Mouse (Mus musculus): ENCODE results near the gene Tank.

Tank gene

DNA sequence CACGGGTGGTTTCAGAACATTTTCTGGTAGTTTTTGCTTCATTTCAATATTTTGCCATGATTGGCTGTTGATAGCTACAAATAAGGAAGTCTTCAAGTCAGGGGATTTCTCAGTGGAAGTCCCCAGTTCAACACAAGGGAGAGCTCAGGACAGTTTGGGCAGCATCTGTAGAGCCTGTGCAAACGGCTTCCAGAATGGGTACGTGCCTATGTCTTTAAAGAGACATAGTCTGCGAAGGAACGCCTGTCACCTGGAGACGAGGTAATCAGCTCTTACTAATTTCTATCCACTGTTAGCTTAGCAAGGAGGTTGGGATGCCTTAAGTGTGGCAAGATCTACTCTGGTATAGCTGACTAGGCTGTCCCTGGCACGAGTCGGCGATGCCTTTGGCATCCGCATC is at the start of gene Tank:
TSS of gene Tank (plus strand) at position 153 of the 400 bp plus-strand sequence.
- DNase-seq (ENCODE audit: extremely low read depth, low read depth, low spot score) = no peak

DNA sequence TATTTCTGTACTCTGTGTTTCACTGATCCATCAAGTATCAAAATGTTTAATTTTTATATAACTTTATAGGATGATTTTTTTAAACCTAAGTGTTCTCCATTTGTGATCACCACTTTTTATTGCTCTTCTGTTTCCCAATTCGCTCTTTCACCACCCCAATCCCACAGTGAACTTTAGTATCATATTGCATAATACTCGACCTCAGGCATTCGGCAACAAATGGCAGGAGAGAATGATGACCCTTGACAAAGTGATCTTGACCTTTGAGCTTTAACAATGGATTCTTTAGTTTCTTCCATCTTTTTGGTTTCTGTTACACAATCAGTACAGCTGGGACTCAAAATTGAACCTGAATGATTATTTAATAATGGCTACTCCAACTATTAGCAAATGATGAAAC is 46.1 kb upstream of the Tank start:
- DNase-seq (ENCODE audit: extremely low read depth, low read depth, low spot score) = peak; percentile 64

DNA sequence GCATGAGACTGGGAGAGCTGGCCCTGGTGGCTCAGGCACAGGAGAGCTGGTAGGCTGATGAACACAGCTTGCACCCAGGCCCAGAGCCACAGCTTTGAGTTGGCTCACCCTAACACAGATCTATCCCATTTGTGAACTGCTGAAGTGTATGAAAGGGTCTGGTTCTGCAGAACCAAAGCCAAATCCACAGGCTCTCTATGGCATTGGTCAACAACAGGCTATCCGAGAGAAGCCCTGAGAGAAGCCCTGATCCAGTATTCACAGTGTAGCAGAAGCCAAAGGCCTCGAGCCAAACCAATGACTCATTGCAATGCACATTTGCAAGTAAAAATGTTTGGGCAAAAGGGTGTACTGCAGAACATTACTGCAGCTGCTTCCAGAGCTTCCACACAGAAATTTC is 45.3 kb upstream of the Tank start:
- peak; percentile 80 for DNase-seq (ENCODE audit: extremely low read depth, low read depth, low spot score)

DNA sequence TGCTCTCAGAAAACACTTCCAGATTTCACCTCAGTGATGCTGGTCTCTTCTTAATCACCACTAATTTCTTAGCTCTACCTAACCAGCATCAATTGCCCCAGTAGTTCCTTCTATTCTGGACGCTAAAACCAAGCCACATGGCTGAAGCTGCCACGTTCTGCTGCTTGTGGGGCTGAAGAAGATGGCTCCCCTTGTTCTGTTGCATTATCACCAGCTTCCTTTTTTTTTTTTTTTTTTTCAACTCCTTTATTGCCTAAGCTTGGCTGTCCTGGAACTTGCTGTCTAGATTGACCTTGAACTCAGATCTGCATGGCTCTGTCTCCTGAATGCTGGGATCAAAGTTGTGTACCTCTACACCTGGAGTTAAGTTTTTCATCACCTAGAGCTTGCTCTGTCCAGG is 41.5 kb upstream of the Tank start:
- no peak for DNase-seq (ENCODE audit: extremely low read depth, low read depth, low spot score)

DNA sequence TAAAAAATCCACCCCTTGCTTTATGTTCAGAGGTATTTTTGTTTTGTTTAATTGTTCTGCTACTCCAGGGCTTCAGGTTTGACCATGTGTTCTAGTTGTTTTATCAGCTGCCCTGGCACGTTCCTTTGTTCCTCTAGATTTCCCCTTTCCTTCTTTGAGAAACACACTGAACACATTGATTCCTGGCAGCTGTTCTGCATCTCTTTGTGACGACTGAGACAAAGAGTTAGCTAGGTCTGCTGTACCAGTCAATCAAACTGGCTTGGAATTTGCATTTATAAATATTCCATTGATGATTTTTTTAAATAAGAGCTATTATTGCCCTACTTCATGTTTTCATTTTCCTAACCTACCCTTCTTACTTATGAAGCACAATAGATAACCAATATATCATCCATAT is 39.0 kb upstream of the Tank start:
- no peak for DNase-seq (ENCODE audit: extremely low read depth, low read depth, low spot score)

DNA sequence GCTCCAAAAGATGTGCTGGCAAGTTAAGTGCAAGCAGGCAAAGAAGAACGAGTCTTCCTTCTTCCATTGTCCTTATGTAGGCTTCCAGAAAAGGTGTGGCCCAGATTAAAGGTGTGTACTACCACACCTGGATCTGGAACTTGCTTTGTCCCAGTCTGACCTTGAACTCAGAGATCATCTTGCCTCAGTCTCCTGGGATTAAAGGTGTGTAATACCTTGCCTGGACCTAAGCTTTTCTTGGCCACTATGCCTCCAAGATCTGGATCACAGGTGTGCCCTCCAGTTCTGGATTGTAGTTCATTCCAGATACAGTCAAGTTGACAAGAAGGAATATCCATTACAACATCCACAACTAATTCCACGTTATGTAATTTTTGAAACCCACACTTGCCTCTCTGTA is 36.0 kb upstream of the Tank start:
- DNase-seq (ENCODE audit: extremely low read depth, low read depth, low spot score) = peak; percentile 95

DNA sequence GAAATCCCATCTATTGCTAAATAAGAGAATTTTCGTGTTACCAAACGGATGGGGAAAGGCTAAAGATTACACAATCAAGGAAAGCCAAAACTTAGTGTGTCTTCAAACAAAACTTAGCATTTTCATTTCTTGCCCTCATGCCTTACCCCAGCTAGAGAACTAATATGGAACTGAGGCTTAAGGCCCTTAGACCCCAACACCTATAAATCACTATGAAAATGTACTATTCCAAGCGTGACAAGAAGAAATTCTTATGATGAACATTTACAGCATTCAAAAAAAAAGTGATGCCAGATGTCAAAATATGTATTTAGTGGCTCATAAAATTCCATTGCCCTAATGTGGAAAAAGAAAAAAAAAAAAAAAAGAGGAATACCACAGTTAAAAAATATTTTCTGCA is 32.7 kb upstream of the Tank start:
- no peak for DNase-seq (ENCODE audit: extremely low read depth, low read depth, low spot score)

DNA sequence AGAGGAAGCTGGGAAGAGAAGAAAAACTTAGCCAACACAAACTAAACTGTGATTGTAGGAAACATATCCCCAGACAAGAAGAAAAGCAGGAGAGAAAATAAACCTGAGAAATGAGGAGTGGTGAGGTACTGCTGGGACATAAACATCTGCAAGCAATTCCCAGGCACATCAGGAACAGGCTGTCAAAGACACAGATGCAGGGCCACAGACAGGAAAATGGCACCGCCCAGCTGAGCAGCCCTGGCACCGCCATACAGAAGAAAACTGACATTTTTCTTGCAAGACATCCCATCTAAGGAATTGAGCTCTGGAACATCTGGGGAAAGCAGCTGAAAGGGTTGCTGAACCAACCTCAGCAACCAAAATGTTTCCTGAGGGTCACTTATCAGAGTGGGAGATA is 30.4 kb upstream of the Tank start:
- DNase-seq (ENCODE audit: extremely low read depth, low read depth, low spot score) = no peak

DNA sequence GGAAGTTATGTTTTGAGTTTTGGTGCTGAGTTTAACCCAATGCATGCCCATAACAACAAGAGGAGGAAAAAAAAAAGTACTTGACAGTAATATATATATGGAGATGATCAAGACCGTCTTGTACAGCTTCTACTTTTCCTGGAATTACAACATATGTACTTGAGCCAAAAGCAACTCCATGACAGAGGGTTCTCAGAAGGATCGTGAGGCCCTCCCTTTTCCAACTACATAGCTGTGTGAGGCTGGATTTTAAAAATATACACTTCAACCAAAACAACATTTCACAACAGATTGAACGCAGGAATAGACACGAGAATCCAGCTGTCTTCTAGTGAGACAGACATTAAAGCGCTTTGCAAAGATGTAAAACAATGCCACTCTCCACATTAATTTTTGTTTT is 26.7 kb upstream of the Tank start:
- DNase-seq (ENCODE audit: extremely low read depth, low read depth, low spot score) = no peak

DNA sequence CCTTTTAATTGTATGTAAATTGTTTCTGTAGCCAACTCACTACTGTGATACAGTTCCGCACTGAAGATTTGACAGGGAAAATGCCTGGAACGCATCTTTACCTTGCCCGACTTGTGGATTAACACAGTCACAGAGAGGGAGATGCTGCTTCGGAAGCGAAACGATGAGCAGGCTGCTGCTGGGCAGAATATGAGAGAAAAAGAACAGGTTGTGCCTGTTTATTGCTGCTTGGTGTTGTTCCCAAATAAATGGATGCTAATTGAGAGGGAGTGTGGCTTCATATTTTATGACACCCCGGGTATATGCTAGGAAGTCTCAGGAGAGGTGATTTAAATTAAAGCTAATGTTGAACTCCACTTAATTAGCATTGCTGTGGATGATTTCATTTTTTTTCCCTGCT is 23.0 kb upstream of the Tank start:
- no peak for DNase-seq (ENCODE audit: extremely low read depth, low read depth, low spot score)

DNA sequence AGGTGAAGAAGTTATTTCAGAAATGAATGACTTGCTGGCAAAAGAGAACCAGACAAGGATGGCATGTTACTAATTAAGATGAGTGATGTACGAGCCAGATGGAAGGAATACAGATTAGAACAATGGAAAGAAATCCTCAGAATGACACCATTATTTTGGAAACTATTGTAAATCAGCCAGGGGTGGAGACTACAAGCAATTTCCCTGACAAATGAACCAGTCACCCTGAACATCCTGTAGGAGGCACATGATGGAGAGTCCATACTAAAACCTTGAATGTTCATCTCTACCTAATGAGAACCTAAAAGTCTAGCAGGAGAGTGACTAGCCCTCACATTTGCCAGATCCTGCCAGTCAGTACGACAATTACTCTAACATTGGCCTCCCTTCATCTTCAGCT is 22.6 kb upstream of the Tank start:
- no peak for DNase-seq (ENCODE audit: extremely low read depth, low read depth, low spot score)

DNA sequence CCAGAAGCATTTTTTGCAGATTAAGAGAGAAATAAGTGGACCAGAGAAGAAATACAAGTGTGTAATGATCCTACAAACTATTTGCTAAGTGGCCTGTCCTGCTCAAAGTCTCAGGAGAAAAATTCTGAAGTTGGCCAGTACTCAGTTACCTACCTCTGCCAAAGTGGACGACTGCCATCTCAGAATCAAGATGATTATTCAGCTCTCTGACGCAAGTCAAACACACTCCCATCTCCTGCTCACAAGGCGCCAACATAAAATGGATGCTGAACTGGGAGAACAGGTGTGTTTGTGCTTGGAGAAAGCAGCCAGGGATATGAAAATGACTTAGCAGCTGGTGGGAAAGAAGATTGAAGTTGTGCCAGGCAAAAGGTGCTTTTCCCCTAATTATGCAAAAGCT is 21.7 kb upstream of the Tank start:
- no peak for DNase-seq (ENCODE audit: extremely low read depth, low read depth, low spot score)

DNA sequence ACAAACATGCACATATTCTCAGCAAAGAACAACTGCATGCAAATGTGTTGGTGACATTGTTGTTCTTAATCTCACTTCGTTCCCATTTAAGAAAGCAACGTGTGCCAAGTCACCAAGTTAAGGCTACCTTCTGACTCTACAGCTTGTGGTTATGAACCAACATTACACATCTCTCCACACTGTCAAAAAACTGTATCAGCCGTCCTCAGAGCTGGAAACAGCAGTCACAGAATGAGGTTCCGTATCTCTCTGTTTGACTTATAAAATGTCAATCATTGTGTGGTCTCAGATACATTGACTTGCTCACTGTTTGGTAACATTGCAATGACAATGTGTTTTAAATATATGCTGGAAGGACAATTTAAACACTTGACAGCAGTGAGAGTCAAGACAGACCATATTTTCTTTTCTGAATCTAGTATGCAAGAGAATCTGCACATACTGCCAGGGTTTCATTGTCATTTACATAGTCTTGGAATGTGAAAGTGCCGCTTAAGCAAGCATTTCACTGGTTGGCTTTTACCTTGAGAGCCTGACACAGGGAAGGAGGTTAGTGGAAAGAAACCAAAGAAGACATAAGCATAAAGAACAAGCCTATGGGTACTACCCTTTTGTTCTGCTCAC is 20.4 kb upstream of the Tank start:
- no peak for DNase-seq (ENCODE audit: extremely low read depth, low read depth, low spot score)

DNA sequence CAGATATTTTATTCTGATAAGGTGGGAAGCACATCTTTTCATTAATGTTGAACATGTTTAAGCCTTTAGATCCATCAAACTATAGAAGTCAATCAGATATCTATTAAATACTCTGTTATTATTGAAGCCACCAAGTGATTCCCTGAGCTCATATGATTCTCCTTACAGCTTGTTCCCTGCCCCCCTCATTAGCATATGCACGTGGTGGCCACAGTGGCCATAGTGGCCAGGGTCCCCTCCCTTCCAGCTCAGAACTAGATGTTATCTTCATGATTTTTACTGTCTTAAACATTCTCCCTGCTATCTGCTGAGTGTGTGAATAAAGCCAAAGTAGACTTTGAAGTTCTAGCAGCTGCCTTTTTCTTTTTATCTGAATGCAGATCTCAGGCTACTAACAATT is 17.3 kb upstream of the Tank start:
- DNase-seq (ENCODE audit: extremely low read depth, low read depth, low spot score) = no peak

DNA sequence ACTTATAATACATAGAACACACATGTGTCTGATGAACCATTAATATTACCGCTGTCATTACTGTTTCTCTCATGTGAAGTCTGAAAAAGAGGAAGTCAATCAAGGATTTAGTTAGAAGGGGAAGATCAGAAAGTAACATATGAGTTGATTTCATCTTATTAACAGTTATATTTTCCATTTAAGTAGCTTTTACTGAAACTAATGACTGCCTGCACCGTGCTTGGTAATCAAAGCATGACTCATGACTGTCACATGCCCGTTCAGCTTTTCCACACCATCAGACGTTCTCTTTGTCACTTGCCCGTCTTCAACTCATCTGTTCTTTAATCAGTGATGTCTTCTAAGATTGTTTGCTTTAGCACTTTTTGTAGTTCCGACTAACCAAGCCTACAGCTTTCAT is 15.2 kb upstream of the Tank start:
- DNase-seq (ENCODE audit: extremely low read depth, low read depth, low spot score) = no peak

DNA sequence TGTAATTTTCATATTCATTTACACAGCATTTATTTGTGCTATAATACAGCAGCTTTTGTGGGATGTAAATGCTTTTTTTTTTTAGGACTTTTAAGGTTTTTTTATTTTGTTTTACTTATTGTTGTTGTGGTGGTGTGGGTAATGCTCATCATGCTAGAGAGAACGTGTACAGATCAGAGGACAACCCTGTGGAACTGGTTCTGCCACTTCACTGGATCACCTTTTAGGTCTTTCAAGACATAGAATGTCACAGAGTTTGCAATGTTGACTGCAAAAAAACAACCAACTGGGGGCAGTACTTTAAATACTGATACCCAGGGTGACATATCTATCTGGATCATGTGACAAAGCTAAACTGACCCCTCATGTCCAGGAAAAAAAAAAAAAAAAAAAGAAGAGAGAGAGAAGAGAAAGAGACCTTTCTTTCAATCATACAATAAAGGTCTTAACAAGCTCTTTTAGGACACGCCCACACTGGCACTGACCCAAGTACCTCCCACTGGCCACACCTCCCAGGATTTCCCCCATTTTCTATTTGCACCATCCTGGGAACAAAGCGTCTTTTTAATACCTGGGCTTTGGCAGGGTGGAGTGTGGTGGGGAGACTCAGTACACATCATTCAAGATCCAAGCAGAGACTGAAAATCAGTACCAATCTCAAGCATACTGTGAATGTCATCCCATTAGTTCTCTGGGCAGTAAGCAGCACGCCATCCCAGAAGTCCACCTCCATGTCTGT is 11.2 kb upstream of the Tank start:
- no peak for DNase-seq (ENCODE audit: extremely low read depth, low read depth, low spot score)

DNA sequence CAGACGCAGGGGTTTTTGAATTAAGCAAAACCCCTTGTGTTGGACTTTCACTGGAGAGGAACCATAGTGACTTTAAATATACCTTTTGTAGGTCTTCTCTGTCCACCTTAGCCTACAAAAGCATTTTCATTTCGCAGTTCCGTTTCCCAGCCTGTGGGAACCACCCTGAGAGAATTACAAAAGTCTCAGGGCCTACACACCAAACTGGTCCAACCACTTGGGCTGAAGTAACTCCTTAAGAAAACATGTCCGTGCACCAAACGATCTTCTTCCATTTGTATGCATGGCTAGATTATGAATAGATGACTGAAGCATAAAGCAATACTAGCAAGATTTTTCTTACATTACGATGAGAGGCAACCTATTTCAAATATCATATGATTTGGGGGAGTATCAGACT is 9.2 kb upstream of the Tank start:
- no peak for DNase-seq (ENCODE audit: extremely low read depth, low read depth, low spot score)

DNA sequence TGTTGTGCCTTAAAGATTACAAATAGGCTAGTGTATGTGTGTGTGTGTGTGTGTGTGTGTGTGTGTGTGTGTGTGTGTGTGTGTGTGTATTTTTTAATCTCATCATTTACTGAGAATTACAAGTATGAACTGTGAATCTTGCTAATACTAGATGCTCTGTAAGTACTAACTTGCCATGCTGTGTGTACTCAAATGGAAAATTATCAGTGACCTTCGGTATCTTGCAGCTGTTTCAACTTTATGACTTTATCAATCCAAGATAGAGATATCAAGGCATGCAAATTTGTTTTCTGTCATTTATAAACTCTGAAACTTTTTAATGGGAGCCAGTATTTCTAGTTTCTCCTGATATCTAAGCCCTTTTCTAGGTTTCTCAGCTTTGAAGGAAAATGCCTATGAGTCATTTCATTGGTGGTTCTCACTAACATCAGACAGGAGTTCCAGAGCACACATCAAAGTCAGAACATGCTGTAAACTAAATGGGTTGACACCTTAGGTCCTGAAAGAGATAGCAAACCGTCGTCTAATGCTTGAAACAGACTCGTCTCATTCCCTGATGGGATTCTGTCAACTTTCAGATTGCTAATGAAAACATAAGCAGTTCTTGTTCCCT is 6.9 kb upstream of the Tank start:
- DNase-seq (ENCODE audit: extremely low read depth, low read depth, low spot score) = no peak

DNA sequence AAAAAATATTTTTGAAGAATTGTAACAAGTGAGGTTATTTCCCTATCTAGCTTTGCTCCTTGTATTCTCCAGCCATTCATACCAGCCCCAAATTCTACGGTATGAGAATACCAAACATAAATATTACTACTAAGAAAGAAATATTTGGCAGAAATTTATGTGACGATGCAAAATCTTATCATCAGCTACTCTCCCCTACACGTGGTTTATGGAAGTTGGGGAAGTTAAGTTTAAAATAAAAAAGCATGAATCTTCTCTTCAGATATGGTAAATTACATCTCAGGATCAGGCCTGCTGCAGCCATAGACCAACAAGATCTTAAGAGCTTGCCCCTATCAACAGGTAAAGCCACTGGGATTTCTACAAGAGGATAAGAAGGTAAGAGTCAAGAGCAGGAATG is 1.9 kb upstream of the Tank start:
- no peak for DNase-seq (ENCODE audit: extremely low read depth, low read depth, low spot score)

DNA sequence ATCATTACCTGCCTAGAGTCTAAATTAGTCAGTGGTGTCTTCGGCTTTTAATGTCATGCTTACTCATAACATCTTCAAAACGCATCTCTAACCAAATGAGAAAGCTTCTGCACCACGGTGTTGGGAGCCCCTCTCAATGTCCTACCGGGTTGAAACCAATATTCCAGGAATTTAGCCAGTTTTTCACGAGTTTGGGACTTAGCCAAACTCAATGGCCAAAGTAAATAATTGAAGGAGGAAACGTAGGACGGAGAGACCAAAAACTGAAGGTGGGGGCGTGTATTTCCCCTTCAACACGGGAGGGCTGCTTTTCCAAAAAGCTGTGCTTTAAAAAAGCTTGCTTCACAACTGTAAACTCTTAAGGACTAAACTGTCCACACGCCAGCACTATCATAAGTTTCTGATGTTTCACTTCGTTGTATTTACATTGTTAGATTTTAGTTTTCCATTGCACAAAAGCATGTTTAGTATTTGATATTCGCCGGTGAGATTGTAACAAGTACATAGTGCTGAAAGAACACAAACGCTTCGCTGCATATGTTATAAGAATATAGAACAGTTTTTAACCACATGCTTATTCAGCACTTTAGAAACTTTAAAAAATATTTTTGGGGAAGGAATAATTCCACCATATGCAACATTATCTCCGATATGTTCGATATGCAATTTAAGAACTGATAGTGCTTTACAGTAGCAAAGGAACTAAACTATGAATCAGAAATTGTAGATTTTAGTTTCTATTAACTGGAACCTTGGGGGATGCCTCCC is 1.3 kb upstream of the Tank start:
- DNase-seq (ENCODE audit: extremely low read depth, low read depth, low spot score) = no peak

DNA sequence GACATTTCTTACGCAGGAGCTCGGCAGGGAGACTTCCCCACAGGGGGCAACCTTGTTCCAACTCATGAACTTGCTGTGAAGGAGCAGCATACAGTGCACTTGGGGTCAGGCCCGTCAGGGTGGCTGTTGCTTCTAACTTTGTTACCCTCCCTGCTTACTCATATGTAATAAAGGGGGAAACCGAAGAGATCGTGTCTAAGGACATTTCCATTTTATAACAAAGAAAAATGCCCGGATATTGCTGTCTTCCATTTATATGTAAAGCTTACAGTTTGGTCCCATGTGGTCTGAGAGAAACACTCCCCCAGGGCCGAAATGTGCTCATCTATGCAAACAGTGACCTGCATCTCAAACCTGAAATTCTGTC is 706 bp upstream of the Tank start:
- no peak for DNase-seq (ENCODE audit: extremely low read depth, low read depth, low spot score)

DNA sequence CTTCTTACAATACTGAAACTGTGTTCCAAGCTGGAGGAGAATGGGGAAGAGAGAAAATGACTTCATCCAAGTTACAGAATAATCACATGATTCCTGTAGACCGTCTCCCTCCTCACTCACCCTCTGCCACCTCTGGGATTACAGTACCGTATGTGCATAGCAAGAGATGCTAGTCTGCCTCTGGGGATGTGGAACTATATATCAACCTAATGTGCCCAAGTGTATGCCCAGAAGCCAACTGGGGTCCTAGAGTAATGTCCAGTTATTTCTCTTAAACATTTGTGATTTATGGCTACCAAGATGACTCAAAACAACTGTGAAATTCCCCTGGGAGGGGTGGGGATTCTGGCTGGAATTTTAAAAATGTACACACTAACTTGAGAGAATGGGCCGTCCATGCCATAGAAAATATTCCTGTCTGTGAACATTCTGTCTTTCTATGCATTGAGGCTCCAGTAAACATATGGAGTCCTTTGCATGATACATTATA is 1.2 kb downstream of the Tank start:
- DNase-seq (ENCODE audit: extremely low read depth, low read depth, low spot score) = no peak

Measured in fat pad, adult 2 months (tissue).